Mouse (Mus musculus): Measurements from ENCODE around the gene Nmd3. TPM values are rescaled to one million over a fixed set of nuclear protein-coding genes. Genes with fewer than 3 reads are reported as not detected.
A peak's percentile ranks its signal among the peaks of the same experiment; 100 is the strongest.

Nmd3 gene
- polyA plus RNA-seq, 1 experiment from 2014 or later = 152 TPM

GRCm38 (mm10) chr3:69717476-69717875, 4.3 kb upstream of the Nmd3 start:
- Histone ChIP-seq H3K27me3 (ENCODE audit: insufficient read depth, low read length) (no peaks in the 10 kb centered on the region), H3K36me3 (ENCODE audit: insufficient read depth, low read length) (no peaks in the 10 kb centered on the region), H3K4me3 (ENCODE audit: low read length) (no peak overlapping the region), H3K9me3 (ENCODE audit: low read length) (no peaks in the 10 kb centered on the region), H3K9ac (replicated peaks; ENCODE audit: low read length) (no peak overlapping the region), H3K4me1 (ENCODE audit: insufficient read depth, low read length) (no peaks in the 10 kb centered on the region), H3K27ac (ENCODE audit: low read length) (no peak overlapping the region), H3K4me2 (replicated peaks; ENCODE audit: low read depth, low read length) (no peak overlapping the region)
- WGBS = 89% methylated on average over 6 of the region's 6 CpGs
- ATAC-seq (ENCODE audit: low FRiP score, low TSS enrichment) = no peak

- WGBS = under 1% methylated on average over 56 of the region's 58 CpGs
- peaks cover 17% of the 10 kb centered on the region for H3K4me1 ChIP-seq (ENCODE audit: insufficient read depth, low read length)
- H3K9ac ChIP-seq (replicated peaks; ENCODE audit: low read length) = peak overlapping the region; percentile 96
- no peaks in the 10 kb centered on the region for H3K36me3 ChIP-seq (ENCODE audit: insufficient read depth, low read length)
- peak overlapping the region; percentile 94 for H3K4me3 ChIP-seq (ENCODE audit: low read length)
- peak overlapping the region; percentile 93 for H3K27ac ChIP-seq (ENCODE audit: low read length)
- peak overlapping the region; percentile 75 for H3K4me2 ChIP-seq (replicated peaks; ENCODE audit: low read depth, low read length)
- ATAC-seq (ENCODE audit: low FRiP score, low TSS enrichment) = peak; percentile 78
- no peaks in the 10 kb centered on the region for H3K27me3 ChIP-seq (ENCODE audit: insufficient read depth, low read length)
- H3K9me3 ChIP-seq (ENCODE audit: low read length) = no peaks in the 10 kb centered on the region
Measured at GRCm38 (mm10) chr3:69722187-69722867, 542 bp downstream of the Nmd3 start.

- H3K4me1 ChIP-seq (ENCODE audit: insufficient read depth, low read length) = peaks cover 17% of the 10 kb centered on the region
- H3K36me3 ChIP-seq (ENCODE audit: insufficient read depth, low read length) = no peaks in the 10 kb centered on the region
- no peak overlapping the region for H3K27ac ChIP-seq (ENCODE audit: low read length)
- no peaks in the 10 kb centered on the region for H3K27me3 ChIP-seq (ENCODE audit: insufficient read depth, low read length)
- H3K4me2 ChIP-seq (replicated peaks; ENCODE audit: low read depth, low read length) = peak overlapping the region; percentile 75
- ATAC-seq (ENCODE audit: low FRiP score, low TSS enrichment) = no peak
- peak overlapping the region; percentile 94 for H3K4me3 ChIP-seq (ENCODE audit: low read length)
- peak overlapping the region; percentile 61 for H3K9ac ChIP-seq (replicated peaks; ENCODE audit: low read length)
- no peaks in the 10 kb centered on the region for H3K9me3 ChIP-seq (ENCODE audit: low read length)
- WGBS = 35% methylated on average over 7 of the region's 7 CpGs
Measured at GRCm38 (mm10) chr3:69723161-69723560, 1.4 kb downstream of the Nmd3 start.

GRCm38 (mm10) chr3:69730930-69731329, 9.1 kb downstream of the Nmd3 start:
- no peaks in the 10 kb centered on the region for H3K27me3 ChIP-seq (ENCODE audit: insufficient read depth, low read length)
- H3K9ac ChIP-seq (replicated peaks; ENCODE audit: low read length) = no peak overlapping the region
- H3K4me2 ChIP-seq (replicated peaks; ENCODE audit: low read depth, low read length) = no peak overlapping the region
- H3K4me1 ChIP-seq (ENCODE audit: insufficient read depth, low read length) = no peaks in the 10 kb centered on the region
- H3K9me3 ChIP-seq (ENCODE audit: low read length) = no peaks in the 10 kb centered on the region
- peaks cover 30% of the 10 kb centered on the region for H3K36me3 ChIP-seq (ENCODE audit: insufficient read depth, low read length)
- no peak for ATAC-seq (ENCODE audit: low FRiP score, low TSS enrichment)
- H3K27ac ChIP-seq (ENCODE audit: low read length) = no peak overlapping the region
- no peak overlapping the region for H3K4me3 ChIP-seq (ENCODE audit: low read length)

GRCm38 (mm10) chr3:69733939-69734338, 12.2 kb downstream of the Nmd3 start:
- Histone ChIP-seq H3K4me1 (ENCODE audit: insufficient read depth, low read length) (no peaks in the 10 kb centered on the region), H3K27ac (ENCODE audit: low read length) (no peak overlapping the region), H3K27me3 (ENCODE audit: insufficient read depth, low read length) (no peaks in the 10 kb centered on the region), H3K9ac (replicated peaks; ENCODE audit: low read length) (no peak overlapping the region), H3K4me3 (ENCODE audit: low read length) (no peak overlapping the region), H3K9me3 (ENCODE audit: low read length) (no peaks in the 10 kb centered on the region), H3K4me2 (replicated peaks; ENCODE audit: low read depth, low read length) (no peak overlapping the region), H3K36me3 (ENCODE audit: insufficient read depth, low read length) (peaks cover 38% of the 10 kb centered on the region)
- WGBS = 55% methylated on average over 2 of the region's 2 CpGs
- no peak for ATAC-seq (ENCODE audit: low FRiP score, low TSS enrichment)

- ATAC-seq (ENCODE audit: low FRiP score, low TSS enrichment) = no peak
- Histone ChIP-seq H3K36me3 (ENCODE audit: insufficient read depth, low read length) (peaks cover 29% of the 10 kb centered on the region), H3K27me3 (ENCODE audit: insufficient read depth, low read length) (no peaks in the 10 kb centered on the region), H3K4me3 (ENCODE audit: low read length) (no peak overlapping the region), H3K4me2 (replicated peaks; ENCODE audit: low read depth, low read length) (no peak overlapping the region), H3K27ac (ENCODE audit: low read length) (no peak overlapping the region), H3K4me1 (ENCODE audit: insufficient read depth, low read length) (no peaks in the 10 kb centered on the region), H3K9ac (replicated peaks; ENCODE audit: low read length) (no peak overlapping the region), H3K9me3 (ENCODE audit: low read length) (no peaks in the 10 kb centered on the region)
- 88% methylated on average over 3 of the region's 3 CpGs for WGBS
Measured at GRCm38 (mm10) chr3:69755192-69755591, 33.4 kb downstream of the Nmd3 start.

GRCm38 (mm10) chr3:69755968-69756367, 34.2 kb downstream of the Nmd3 start:
- Histone ChIP-seq H3K27me3 (ENCODE audit: insufficient read depth, low read length) (no peaks in the 10 kb centered on the region), H3K9me3 (ENCODE audit: low read length) (no peaks in the 10 kb centered on the region), H3K4me2 (replicated peaks; ENCODE audit: low read depth, low read length) (no peak overlapping the region), H3K4me1 (ENCODE audit: insufficient read depth, low read length) (no peaks in the 10 kb centered on the region), H3K4me3 (ENCODE audit: low read length) (no peak overlapping the region), H3K9ac (replicated peaks; ENCODE audit: low read length) (no peak overlapping the region), H3K27ac (ENCODE audit: low read length) (no peak overlapping the region), H3K36me3 (ENCODE audit: insufficient read depth, low read length) (peaks cover 26% of the 10 kb centered on the region)
- no peak for ATAC-seq (ENCODE audit: low FRiP score, low TSS enrichment)
- 91% methylated on average over 3 of the region's 3 CpGs for WGBS

GRCm38 (mm10) chr3:69756499-69756898, 34.7 kb downstream of the Nmd3 start:
- Histone ChIP-seq H3K9ac (replicated peaks; ENCODE audit: low read length) (no peak overlapping the region), H3K27ac (ENCODE audit: low read length) (no peak overlapping the region), H3K36me3 (ENCODE audit: insufficient read depth, low read length) (peaks cover 26% of the 10 kb centered on the region), H3K9me3 (ENCODE audit: low read length) (no peaks in the 10 kb centered on the region), H3K4me2 (replicated peaks; ENCODE audit: low read depth, low read length) (no peak overlapping the region), H3K4me1 (ENCODE audit: insufficient read depth, low read length) (no peaks in the 10 kb centered on the region), H3K4me3 (ENCODE audit: low read length) (no peak overlapping the region), H3K27me3 (ENCODE audit: insufficient read depth, low read length) (no peaks in the 10 kb centered on the region)
- ATAC-seq (ENCODE audit: low FRiP score, low TSS enrichment) = peak; percentile 62; the same call in 1 of the 2 replicates
- 25% methylated on average over 7 of the region's 7 CpGs for WGBS

GRCm38 (mm10) chr3:69757456-69757855, 35.7 kb downstream of the Nmd3 start:
- no peaks in the 10 kb centered on the region for H3K9me3 ChIP-seq (ENCODE audit: low read length)
- WGBS = 81% methylated on average over 1 of the region's 1 CpGs

GRCm38 (mm10) chr3:69760081-69760480, 38.3 kb downstream of the Nmd3 start:
- Histone ChIP-seq H3K9ac (replicated peaks; ENCODE audit: low read length) (no peak overlapping the region), H3K9me3 (ENCODE audit: low read length) (no peaks in the 10 kb centered on the region), H3K4me3 (ENCODE audit: low read length) (no peak overlapping the region), H3K4me1 (ENCODE audit: insufficient read depth, low read length) (no peaks in the 10 kb centered on the region), H3K36me3 (ENCODE audit: insufficient read depth, low read length) (peaks cover 21% of the 10 kb centered on the region; the same call in 1 of the 2 replicates), H3K4me2 (replicated peaks; ENCODE audit: low read depth, low read length) (no peak overlapping the region), H3K27me3 (ENCODE audit: insufficient read depth, low read length) (no peaks in the 10 kb centered on the region), H3K27ac (ENCODE audit: low read length) (no peak overlapping the region)
- 80% methylated on average over 6 of the region's 6 CpGs for WGBS
- no peak for ATAC-seq (ENCODE audit: low FRiP score, low TSS enrichment)

More at GRCm38 (mm10) chr3:69757456-69757855, 35.7 kb downstream of the Nmd3 start:
- Histone ChIP-seq H3K4me2 (replicated peaks; ENCODE audit: low read depth, low read length) (no peak overlapping the region), H3K36me3 (ENCODE audit: insufficient read depth, low read length) (peaks cover 25% of the 10 kb centered on the region), H3K4me3 (ENCODE audit: low read length) (no peak overlapping the region), H3K4me1 (ENCODE audit: insufficient read depth, low read length) (no peaks in the 10 kb centered on the region), H3K9ac (replicated peaks; ENCODE audit: low read length) (no peak overlapping the region), H3K27me3 (ENCODE audit: insufficient read depth, low read length) (no peaks in the 10 kb centered on the region), H3K27ac (ENCODE audit: low read length) (no peak overlapping the region)
- ATAC-seq (ENCODE audit: low FRiP score, low TSS enrichment) = no peak

All from kidney, embryonic 16.5 days (tissue).